Mouse (Mus musculus) stomach, embryonic 15.5 days (tissue): ENCODE data around the gene Tmem120a. TPM values are rescaled to one million over a fixed set of nuclear protein-coding genes. Genes with fewer than 3 reads are reported as not detected.
A peak's percentile ranks its signal among the peaks of the same experiment; 100 is the strongest.

Experiments used
- ATAC-seq: fragments of 200-750 bp; cut with Nextera tagmentation; 2 replicates; pipeline ENCODE4 v1.8.0; 2017; ENCODE audit warnings: low read depth, moderate number of reproducible peaks, moderate TSS enrichment; ENCODE audit not compliant: insufficient read depth, low FRiP score
- H3K27ac ChIP-seq: fragments of 300-500 bp; sonication (generic); 2 replicates; pipeline ENCODE4 v1.5.1; 2015; ENCODE audit warnings: mild to moderate bottlenecking, inconsistent platforms
- H3K27me3 ChIP-seq: fragments of 300-500 bp; sonication (generic); replicated peaks from 2 replicates; pipeline ENCODE4 v1.6.1; 2015; ENCODE audit warnings: inconsistent platforms
- H3K36me3 ChIP-seq: fragments of 300-500 bp; sonication (generic); 2 replicates; pipeline ENCODE4 v1.6.1; 2015; ENCODE audit warnings: inconsistent platforms
- H3K4me1 ChIP-seq: fragments of 300-500 bp; sonication (generic); 2 replicates; pipeline ENCODE4 v1.6.1; 2015; ENCODE audit warnings: inconsistent platforms
- H3K4me2 ChIP-seq: fragments of 300-500 bp; sonication (generic); 2 replicates; pipeline ENCODE4 v1.6.1; 2015; ENCODE audit warnings: mild to moderate bottlenecking, inconsistent platforms
- H3K4me3 ChIP-seq: fragments of 300-500 bp; sonication (generic); replicated peaks from 2 replicates; pipeline ENCODE4 v1.5.1; 2015; ENCODE audit warnings: inconsistent platforms
- H3K9ac ChIP-seq: fragments of 300-500 bp; sonication (generic); 2 replicates; pipeline ENCODE4 v1.6.1; 2015; ENCODE audit warnings: inconsistent platforms
- H3K9me3 ChIP-seq: fragments of 300-500 bp; sonication (generic); 2 replicates; pipeline ENCODE4 v1.6.1; 2016; ENCODE audit warnings: inconsistent platforms
- WGBS: fragments of 180-500 bp; shearing (Covaris S2); methylation state at CpG from one replicate; pipeline ENCODE4 v1.1.7; 2015; 5-methylcytosine and 5-hydroxymethylcytosine counted together
- polyA plus RNA-seq: library from polyadenylated mRNA; unstranded; fragments of >200 nt; fragmentation: Nextera tagmentation; extraction: Ambion mirVana; gene quantifications from 2 replicates; pipeline ENCODE4 v1.2.1, GENCODE M21; 2015

The Tmem120a gene
- polyA plus RNA-seq, 1 experiment from 2014 or later = 43.9 TPM

DNA sequence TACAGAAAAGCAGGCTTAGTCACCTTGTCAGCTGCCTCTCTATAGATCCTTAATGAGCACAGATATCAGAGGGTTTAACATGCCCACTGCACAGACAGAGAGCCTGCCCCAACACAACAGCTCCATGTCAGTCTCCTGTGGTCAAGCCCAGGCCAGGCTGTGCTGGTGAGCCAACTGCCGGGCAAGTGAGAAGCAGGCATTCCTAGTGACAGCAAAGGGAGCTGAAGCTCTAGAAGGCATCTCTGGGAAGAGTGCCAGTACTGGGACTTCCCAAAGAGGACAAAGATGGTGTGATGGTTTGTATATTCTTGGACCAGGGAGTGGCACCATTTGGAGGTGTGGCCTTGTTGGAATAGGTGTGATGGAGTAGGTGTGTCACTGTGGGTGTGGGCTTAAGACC, 6.8 kb upstream of the Tmem120a start:
- ATAC-seq = no peak
- Histone ChIP-seq H3K36me3 (no peaks in the 10 kb centered on the region), H3K27me3 (no peaks in the 10 kb centered on the region), H3K4me3 (no peak overlapping the region), H3K9me3 (0 out of 2 replicates have a peak, but pooled peaks cover 3% of the 10 kb centered on the region), H3K4me2 (no peak overlapping the region), H3K9ac (no peak overlapping the region), H3K4me1 (no peaks in the 10 kb centered on the region), H3K27ac (no peak overlapping the region)
- WGBS = 67% methylated on average over 1 of the region's 1 CpGs

DNA sequence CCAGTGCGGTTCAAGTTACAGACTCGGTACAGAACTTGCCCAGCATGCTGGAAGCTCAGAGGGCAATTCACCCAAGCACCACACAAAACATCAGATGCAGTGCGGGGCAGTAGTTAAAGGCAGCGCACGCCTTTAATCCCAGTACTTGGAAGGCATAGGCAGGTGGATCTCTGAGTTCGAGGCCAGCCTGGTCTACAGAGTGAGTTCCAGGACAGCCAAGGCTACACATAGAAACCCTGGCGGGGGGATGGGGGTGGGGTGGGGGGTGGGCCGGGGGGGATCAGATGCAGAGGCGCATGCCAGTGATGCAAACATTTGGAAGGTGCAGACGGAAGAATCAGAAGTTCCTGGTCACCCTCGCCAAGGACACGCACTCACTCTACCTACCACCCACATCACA, 494 bp upstream of the Tmem120a start:
- 0 out of 2 replicates have a peak, but pooled peaks cover 3% of the 10 kb centered on the region for H3K9me3 ChIP-seq
- no peak for ATAC-seq
- no peaks in the 10 kb centered on the region for H3K27me3 ChIP-seq
- peak overlapping the region; percentile 92 for H3K4me3 ChIP-seq
- 0 out of 2 replicates have a peak, but pooled peaks cover 6% of the 10 kb centered on the region for H3K36me3 ChIP-seq
- no peak overlapping the region; the same call in 1 of the 2 replicates for H3K27ac ChIP-seq
- H3K4me1 ChIP-seq = peaks cover 18% of the 10 kb centered on the region
- 13% methylated on average over 12 of the region's 12 CpGs for WGBS
- H3K4me2 ChIP-seq = peak overlapping the region; percentile 79
- H3K9ac ChIP-seq = peak overlapping the region; percentile 29; the same call in 1 of the 2 replicates

DNA sequence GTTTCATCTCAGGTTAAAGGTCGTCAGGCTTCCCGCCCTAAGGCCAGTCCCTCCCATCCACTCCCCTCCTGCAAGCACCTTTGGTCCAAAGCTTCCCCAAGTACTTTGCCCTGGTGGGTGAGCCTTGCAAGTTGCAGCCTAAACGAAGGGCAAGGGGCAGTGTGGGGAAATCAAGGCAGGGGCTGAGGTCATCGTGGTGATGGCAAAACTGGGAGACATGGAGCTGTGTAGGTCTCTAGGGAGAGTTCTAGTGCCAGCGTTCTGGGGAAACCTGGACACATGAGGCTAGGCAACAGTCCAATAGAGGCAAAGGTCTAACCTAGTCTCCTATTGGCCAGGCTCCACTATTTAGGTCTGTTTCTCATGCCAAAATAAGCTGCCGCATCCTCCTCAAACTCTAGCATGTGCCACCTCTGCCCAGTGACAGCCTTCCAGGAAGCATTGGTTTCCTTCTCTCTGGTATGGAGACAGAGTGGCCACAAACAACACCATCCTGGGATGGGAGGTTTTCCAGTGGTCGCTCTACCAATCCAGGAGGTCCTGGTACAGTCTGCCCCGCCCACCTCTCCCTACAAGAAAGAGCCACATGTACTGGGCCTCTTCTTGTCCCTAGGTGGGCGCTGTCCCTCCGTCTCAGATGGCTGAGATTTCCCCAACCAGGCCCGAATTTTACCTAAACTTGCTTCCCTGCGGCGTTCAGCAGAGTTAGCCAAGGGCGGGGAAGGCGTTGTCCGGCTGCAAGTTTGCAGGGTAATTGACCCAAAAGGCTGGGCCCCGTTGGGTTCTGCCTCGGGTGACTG, 1.1 kb downstream of the Tmem120a start:
- ATAC-seq = no peak
- H3K4me1 ChIP-seq = peaks cover 18% of the 10 kb centered on the region

DNA sequence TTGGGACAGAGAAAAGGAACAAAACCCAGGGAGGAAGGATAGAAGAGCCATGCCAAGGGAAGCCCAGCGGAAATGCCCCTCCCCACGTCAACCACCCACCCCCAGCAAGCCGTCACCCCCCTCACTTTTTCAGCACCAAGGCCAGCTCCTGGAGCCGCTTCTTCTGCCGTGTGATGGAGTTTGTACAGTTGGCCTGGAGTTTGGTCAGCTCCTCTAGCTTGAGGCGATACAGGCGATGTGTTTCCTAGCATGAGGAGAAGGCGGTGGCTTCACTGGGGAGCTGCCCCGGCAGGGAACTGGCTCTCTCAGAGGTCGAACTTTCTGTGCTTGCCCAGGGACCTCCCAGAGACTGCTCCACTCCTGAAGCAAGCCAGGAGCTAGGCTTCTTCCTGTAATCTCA, 2.1 kb downstream of the Tmem120a start:
- Histone ChIP-seq H3K36me3 (0 out of 2 replicates have a peak, but pooled peaks cover 6% of the 10 kb centered on the region), H3K4me1 (peaks cover 18% of the 10 kb centered on the region), H3K27me3 (no peaks in the 10 kb centered on the region), H3K9me3 (no peaks in the 10 kb centered on the region), H3K9ac (no peak overlapping the region), H3K4me2 (no peak overlapping the region), H3K4me3 (no peak overlapping the region), H3K27ac (no peak overlapping the region)
- WGBS = 57% methylated on average over 10 of the region's 10 CpGs
- ATAC-seq = no peak

More for the DNA sequence above, 1.1 kb downstream of the Tmem120a start:
- Histone ChIP-seq H3K4me2 (peak overlapping the region; percentile 79), H3K9ac (peak overlapping the region; percentile 71; the same call in 1 of the 2 replicates), H3K4me3 (peak overlapping the region; percentile 92), H3K9me3 (0 out of 2 replicates have a peak, but pooled peaks cover 3% of the 10 kb centered on the region), H3K27me3 (no peaks in the 10 kb centered on the region), H3K36me3 (0 out of 2 replicates have a peak, but pooled peaks cover 6% of the 10 kb centered on the region), H3K27ac (no peak overlapping the region)
- 22% methylated on average over 18 of the region's 18 CpGs for WGBS

DNA sequence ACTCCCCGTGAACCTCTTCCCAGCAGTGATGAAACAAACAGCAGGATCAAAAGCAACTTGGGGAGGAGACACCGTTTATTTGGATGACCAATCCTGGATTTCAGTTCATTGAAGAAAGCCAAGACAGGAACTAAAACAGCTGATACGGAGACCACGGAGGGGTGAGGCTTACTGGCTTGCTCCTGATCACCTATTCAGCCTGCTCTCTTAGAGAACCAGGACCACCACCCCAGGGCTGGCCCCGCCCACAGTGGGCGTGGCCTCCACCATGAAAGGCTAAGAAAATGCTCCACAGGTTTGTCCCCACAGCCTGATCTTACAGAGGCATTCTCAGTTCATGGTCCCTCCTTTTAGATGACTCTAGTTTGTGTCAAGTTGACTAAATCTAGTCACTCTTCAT, 6.0 kb downstream of the Tmem120a start:
- no peak overlapping the region for H3K9ac ChIP-seq
- no peaks in the 10 kb centered on the region for H3K9me3 ChIP-seq
- no peak overlapping the region for H3K4me2 ChIP-seq
- no peak for ATAC-seq
- H3K36me3 ChIP-seq = peaks cover 31% of the 10 kb centered on the region
- no peak overlapping the region for H3K4me3 ChIP-seq
- no peaks in the 10 kb centered on the region for H3K27me3 ChIP-seq
- H3K4me1 ChIP-seq = peaks cover 10% of the 10 kb centered on the region
- H3K27ac ChIP-seq = no peak overlapping the region
- 12% methylated on average over 6 of the region's 6 CpGs for WGBS

- WGBS = 75% methylated on average over 7 of the region's 7 CpGs
- no peak for ATAC-seq
- H3K4me1 ChIP-seq = no peaks in the 10 kb centered on the region
- H3K36me3 ChIP-seq = peaks cover 42% of the 10 kb centered on the region
- H3K4me2 ChIP-seq = no peak overlapping the region
- no peak overlapping the region for H3K9ac ChIP-seq
- no peak overlapping the region for H3K27ac ChIP-seq
- H3K9me3 ChIP-seq = no peaks in the 10 kb centered on the region
- H3K27me3 ChIP-seq = no peaks in the 10 kb centered on the region
- no peak overlapping the region for H3K4me3 ChIP-seq
Measured at GRCm38 (mm10) chr5:135737154-135737553, 7.1 kb downstream of the Tmem120a start.

DNA sequence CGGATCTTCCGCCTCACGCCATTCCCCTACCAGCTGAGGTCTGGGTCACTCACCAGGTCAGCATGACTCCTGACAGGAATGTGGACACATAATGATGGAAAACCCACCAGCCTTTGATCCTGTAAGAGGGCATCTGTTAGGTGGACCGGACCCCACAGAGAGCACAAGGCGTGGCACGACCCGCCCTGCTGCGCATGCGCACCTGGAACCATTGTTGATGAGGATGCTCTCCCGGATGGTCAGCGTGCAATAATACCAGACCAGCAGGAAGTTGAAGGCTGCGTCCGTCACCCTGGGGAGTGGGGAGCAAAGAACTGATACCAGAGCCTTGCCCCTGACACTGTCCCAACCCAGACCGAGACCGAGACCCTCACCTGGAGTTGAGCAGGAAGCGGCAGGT, 7.7 kb downstream of the Tmem120a start:
- no peak for ATAC-seq
- 90% methylated on average over 16 of the region's 16 CpGs for WGBS

GRCm38 (mm10) chr5:135735741-135736140, 8.5 kb downstream of the Tmem120a start:
- no peak for ATAC-seq
- WGBS = 89% methylated on average over 13 of the region's 13 CpGs

More for the DNA sequence above, 7.7 kb downstream of the Tmem120a start:
- no peaks in the 10 kb centered on the region for H3K9me3 ChIP-seq
- no peaks in the 10 kb centered on the region for H3K4me1 ChIP-seq
- H3K4me3 ChIP-seq = no peak overlapping the region
- no peaks in the 10 kb centered on the region for H3K27me3 ChIP-seq
- H3K4me2 ChIP-seq = no peak overlapping the region
- peaks cover 45% of the 10 kb centered on the region for H3K36me3 ChIP-seq
- no peak overlapping the region for H3K9ac ChIP-seq
- no peak overlapping the region for H3K27ac ChIP-seq

DNA sequence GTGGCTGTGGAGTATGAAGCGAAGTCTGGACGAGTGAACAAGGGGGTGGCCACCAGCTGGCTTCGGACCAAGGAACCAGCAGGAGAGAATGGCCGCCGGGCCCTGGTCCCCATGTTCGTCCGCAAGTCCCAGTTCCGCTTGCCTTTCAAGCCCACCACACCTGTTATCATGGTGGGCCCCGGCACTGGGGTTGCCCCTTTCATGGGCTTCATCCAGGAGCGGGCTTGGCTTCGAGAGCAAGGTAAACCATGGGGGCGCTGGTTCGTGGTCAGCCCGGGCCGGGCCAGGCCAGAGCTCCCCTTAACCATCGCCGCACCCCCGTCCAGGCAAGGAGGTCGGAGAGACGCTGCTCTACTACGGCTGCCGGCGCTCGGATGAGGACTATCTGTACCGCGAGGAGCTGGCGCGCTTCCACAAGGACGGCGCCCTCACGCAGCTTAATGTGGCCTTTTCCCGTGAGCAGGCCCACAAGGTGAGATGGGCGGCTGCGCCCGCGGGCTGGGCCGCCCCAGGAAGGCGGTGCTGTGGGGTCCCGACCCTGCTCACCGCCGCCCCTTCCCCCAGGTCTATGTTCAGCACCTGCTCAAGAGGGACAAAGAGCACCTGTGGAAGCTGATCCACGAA, 10.1 kb downstream of the Tmem120a start:
- Histone ChIP-seq H3K27me3 (no peaks in the 10 kb centered on the region), H3K9ac (no peak overlapping the region), H3K4me1 (no peaks in the 10 kb centered on the region), H3K27ac (no peak overlapping the region), H3K9me3 (no peaks in the 10 kb centered on the region), H3K4me2 (no peak overlapping the region), H3K36me3 (peaks cover 60% of the 10 kb centered on the region), H3K4me3 (no peak overlapping the region)
- ATAC-seq = no peak
- 90% methylated on average over 42 of the region's 42 CpGs for WGBS

More at GRCm38 (mm10) chr5:135735741-135736140, 8.5 kb downstream of the Tmem120a start:
- Histone ChIP-seq H3K4me2 (no peak overlapping the region), H3K27ac (no peak overlapping the region), H3K36me3 (peaks cover 50% of the 10 kb centered on the region), H3K9me3 (no peaks in the 10 kb centered on the region), H3K27me3 (no peaks in the 10 kb centered on the region), H3K4me1 (no peaks in the 10 kb centered on the region), H3K9ac (no peak overlapping the region), H3K4me3 (no peak overlapping the region)

DNA sequence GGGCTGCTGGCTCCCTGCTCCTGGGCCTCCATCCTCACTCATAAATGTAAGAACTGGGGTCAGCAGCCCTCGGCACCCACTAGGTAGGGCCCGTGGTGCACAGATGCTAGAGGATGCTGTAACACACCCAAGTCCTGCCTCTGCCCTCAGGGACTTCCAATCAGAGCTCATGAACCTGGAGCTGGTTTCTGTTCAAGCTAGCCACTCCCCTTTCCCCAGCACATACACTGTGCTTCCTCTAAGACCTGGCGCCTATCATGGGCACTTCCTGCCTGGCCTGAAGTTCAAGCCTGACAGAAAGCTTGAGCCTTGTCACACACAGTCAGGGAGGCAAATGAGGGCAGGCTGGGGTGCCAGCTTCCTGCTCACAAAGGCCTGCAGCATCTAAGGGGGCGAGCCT, 11.2 kb downstream of the Tmem120a start:
- H3K9me3 ChIP-seq = no peaks in the 10 kb centered on the region
- peaks cover 67% of the 10 kb centered on the region for H3K36me3 ChIP-seq
- H3K27me3 ChIP-seq = no peaks in the 10 kb centered on the region
- no peak for ATAC-seq
- no peaks in the 10 kb centered on the region for H3K4me1 ChIP-seq
- H3K27ac ChIP-seq = no peak overlapping the region
- H3K9ac ChIP-seq = no peak overlapping the region
- 83% methylated on average over 4 of the region's 4 CpGs for WGBS
- no peak overlapping the region for H3K4me2 ChIP-seq
- H3K4me3 ChIP-seq = no peak overlapping the region

DNA sequence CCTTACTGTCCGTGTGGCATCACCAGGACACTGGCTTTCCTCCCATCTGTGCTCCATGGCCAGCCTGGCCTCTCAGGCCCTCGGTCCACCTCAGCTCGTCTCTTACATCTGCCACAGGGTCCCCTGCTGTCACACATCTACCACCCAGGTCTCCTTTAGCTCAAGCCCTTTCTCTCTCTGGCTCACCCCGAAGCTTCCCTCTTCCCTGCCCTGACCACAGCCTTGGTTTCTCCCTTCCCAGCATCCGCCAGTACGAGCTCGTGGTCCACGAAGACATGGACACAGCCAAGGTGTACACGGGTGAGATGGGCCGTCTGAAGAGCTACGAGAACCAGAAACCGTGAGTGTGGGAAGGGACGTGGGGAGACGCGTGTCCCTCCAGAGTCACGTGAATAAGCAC, 12.9 kb downstream of the Tmem120a start:
- no peak for ATAC-seq
- 94% methylated on average over 16 of the region's 16 CpGs for WGBS

GRCm38 (mm10) chr5:135730916-135731315, 13.3 kb downstream of the Tmem120a start:
- no peak for ATAC-seq
- Histone ChIP-seq H3K27ac (no peak overlapping the region), H3K36me3 (peaks cover 64% of the 10 kb centered on the region), H3K9me3 (no peaks in the 10 kb centered on the region), H3K4me2 (no peak overlapping the region), H3K27me3 (no peaks in the 10 kb centered on the region), H3K4me3 (no peak overlapping the region), H3K9ac (no peak overlapping the region), H3K4me1 (peaks cover 14% of the 10 kb centered on the region)
- 89% methylated on average over 10 of the region's 10 CpGs for WGBS

More for the DNA sequence above, 12.9 kb downstream of the Tmem120a start:
- H3K4me1 ChIP-seq = peaks cover 10% of the 10 kb centered on the region; the same call in 1 of the 2 replicates
- peaks cover 64% of the 10 kb centered on the region for H3K36me3 ChIP-seq
- H3K27me3 ChIP-seq = no peaks in the 10 kb centered on the region
- no peak overlapping the region for H3K27ac ChIP-seq
- no peak overlapping the region for H3K4me3 ChIP-seq
- no peak overlapping the region for H3K9ac ChIP-seq
- H3K9me3 ChIP-seq = no peaks in the 10 kb centered on the region
- H3K4me2 ChIP-seq = no peak overlapping the region
